Mouse (Mus musculus): ENCODE measurements at regions not wholly inside any gene's neighbourhood (a gene's known extent, or its start where the extent isn't known, plus 50 kb on each side); places are given as distances from the start of the nearest gene placed in this dataset.

- no peak for DNase-seq
Observed at GRCm38 (mm10) chr2:8115891-8116290, 606.5 kb upstream of the Celf2 start.

- no peak for DNase-seq
Observed at GRCm38 (mm10) chr2:8112361-8113073, 603.2 kb upstream of the Celf2 start.

GRCm38 (mm10) chr2:8094157-8094556 is 584.8 kb upstream of the Celf2 start:
- DNase-seq: no peak

GRCm38 (mm10) chr2:8067901-8068300 is 558.5 kb upstream of the Celf2 start:
- DNase-seq: no peak

- DNase-seq: no peak
Observed at GRCm38 (mm10) chr2:8061687-8062086, 552.3 kb upstream of the Celf2 start.

GRCm38 (mm10) chr2:8029212-8029611 is 519.8 kb upstream of the Celf2 start:
- no peak for DNase-seq

GRCm38 (mm10) chr2:8027571-8027970 is 518.2 kb upstream of the Celf2 start:
- DNase-seq: no peak

- DNase-seq: no peak
Observed at GRCm38 (mm10) chr2:8026648-8027047, 517.3 kb upstream of the Celf2 start.

GRCm38 (mm10) chr2:8022651-8023050 is 513.3 kb upstream of the Celf2 start:
- DNase-seq: no peak

- no peak for DNase-seq
Observed at GRCm38 (mm10) chr2:8022043-8022442, 512.7 kb upstream of the Celf2 start.

GRCm38 (mm10) chr2:8012826-8013225 is 503.5 kb upstream of the Celf2 start:
- no peak for DNase-seq

- no peak for DNase-seq
Observed at GRCm38 (mm10) chr2:7999444-7999843, 490.1 kb upstream of the Celf2 start.

- no peak for DNase-seq
Observed at GRCm38 (mm10) chr2:7974471-7974870, 465.1 kb upstream of the Celf2 start.

- DNase-seq: no peak
Observed at GRCm38 (mm10) chr2:7963456-7963855, 454.1 kb upstream of the Celf2 start.

GRCm38 (mm10) chr2:7954210-7954609 is 444.8 kb upstream of the Celf2 start:
- no peak for DNase-seq

- DNase-seq: no peak
Observed at GRCm38 (mm10) chr2:7952846-7953245, 443.5 kb upstream of the Celf2 start.

- peak; percentile 1 for DNase-seq
Observed at GRCm38 (mm10) chr2:7944946-7945345, 435.6 kb upstream of the Celf2 start.

GRCm38 (mm10) chr2:7933617-7934016 is 424.3 kb upstream of the Celf2 start:
- DNase-seq: no peak

GRCm38 (mm10) chr2:7906271-7906670 is 396.9 kb upstream of the Celf2 start:
- DNase-seq: no peak

- no peak for DNase-seq
Observed at GRCm38 (mm10) chr2:7893787-7894186, 384.4 kb upstream of the Celf2 start.
